Mouse (Mus musculus) kidney, adult 2 months (tissue): ENCODE measurements around the gene Lrp4. TPM values are rescaled to one million over a fixed set of nuclear protein-coding genes. Genes with fewer than 3 reads are reported as not detected.

Experiments
- DNase-seq: peaks from one replicate; pipeline ENCODE4 v3.0.0; 2021
- H3K27ac ChIP-seq: fragments of 200-500 bp; 2 replicates; pipeline ENCODE4 v1.5.1; 2012; ENCODE audit warnings: low read depth, low read length, control low read depth, inconsistent platforms; ENCODE audit not compliant: insufficient read depth
- H3K27me3 ChIP-seq: fragments of 200-500 bp; replicated peaks from 2 replicates; pipeline ENCODE4 v1.6.1; 2012; ENCODE audit warnings: mild to moderate bottlenecking, moderate library complexity, low read length, inconsistent platforms; ENCODE audit not compliant: control insufficient read depth, insufficient read depth
- H3K36me3 ChIP-seq: fragments of 200-500 bp; 2 replicates; pipeline ENCODE4 v1.6.1; 2012; ENCODE audit warnings: mild to moderate bottlenecking, moderate library complexity, low read length, inconsistent platforms; ENCODE audit not compliant: control insufficient read depth, insufficient read depth
- H3K4me1 ChIP-seq: fragments of 200-500 bp; 2 replicates; pipeline ENCODE4 v1.6.1; 2011; ENCODE audit warnings: low read length; ENCODE audit not compliant: control insufficient read depth, insufficient read depth
- H3K4me3 ChIP-seq: fragments of 200-500 bp; 2 replicates; pipeline ENCODE4 v1.5.1; 2011; ENCODE audit warnings: mild to moderate bottlenecking, low read depth, low read length, control low read depth; ENCODE audit not compliant: insufficient read depth
- CTCF ChIP-seq: fragments of 200-500 bp; conservative IDR thresholded peaks from 2 replicates; pipeline ENCODE4 v1.5.1; 2011; ENCODE audit warnings: low read depth, mild to moderate bottlenecking, control low read depth, low read length, moderate library complexity, mixed read lengths; ENCODE audit not compliant: insufficient read depth, insufficient read length
- POLR2A ChIP-seq: fragments of 200-500 bp; IDR thresholded peaks from one replicate; pipeline ENCODE4 v1.6.1; 2011; ENCODE audit warnings: low read depth, low read length, control low read depth
- WGBS: fragments of 180-500 bp; shearing (Covaris S2); methylation state at CpG from one replicate; pipeline ENCODE4 v1.1.7; 2018; 5-methylcytosine and 5-hydroxymethylcytosine counted together
- polyA plus RNA-seq: library from polyadenylated mRNA; depleted of rRNA; stranded (reverse); fragments of >200 nt; gene quantifications from 2 replicates; pipeline ENCODE4 v1.2.3, GENCODE M21; 2012

Lrp4 gene
- polyA plus RNA-seq, 1 experiment: 8.6 TPM

- no peak overlapping the region for H3K4me3 ChIP-seq
- TF ChIP-seq POLR2A: no peak
- TF ChIP-seq CTCF: no peak
- no peak overlapping the region for H3K27ac ChIP-seq
- no peaks in the 10 kb centered on the region for H3K36me3 ChIP-seq
- peak; percentile 19 for DNase-seq
- peaks cover 4% of the 10 kb centered on the region; the same call in 1 of the 2 replicates for H3K4me1 ChIP-seq
- WGBS: 61% methylated on average over 8 of the region's 8 CpGs
- no peaks in the 10 kb centered on the region for H3K27me3 ChIP-seq
Observed at GRCm38 (mm10) chr2:91467613-91468012, 10.3 kb downstream of the Lrp4 start.

DNA sequence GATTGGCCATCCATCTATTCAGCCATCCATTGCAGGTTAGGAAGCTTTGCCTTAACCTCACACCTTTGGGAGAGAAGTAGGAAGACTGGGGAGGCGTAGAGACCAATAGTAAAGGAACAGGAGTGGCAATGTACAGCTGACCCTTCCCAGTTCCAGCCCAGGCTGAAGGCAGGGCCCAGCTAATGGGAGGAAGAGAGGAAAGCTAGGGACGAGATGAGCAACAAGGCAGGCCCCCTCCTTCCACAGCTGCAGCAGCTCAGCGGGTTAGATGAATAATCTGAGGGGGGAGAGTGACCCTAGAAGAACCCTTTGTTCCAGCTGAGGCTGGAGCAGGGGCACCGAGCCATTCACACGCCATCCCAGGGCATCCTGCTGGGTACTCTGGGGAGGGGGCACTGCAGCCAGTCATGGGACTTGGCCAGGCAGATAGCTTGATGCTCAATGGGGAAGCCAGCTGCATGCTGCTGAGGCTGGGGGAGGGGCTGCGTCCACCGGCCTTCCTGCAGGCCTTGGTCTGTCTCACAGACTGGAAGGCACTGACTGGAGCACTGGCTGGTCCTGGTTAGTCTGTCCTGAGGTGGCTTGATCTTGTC, 12.8 kb downstream of the Lrp4 start:
- H3K27ac ChIP-seq: no peak overlapping the region
- H3K36me3 ChIP-seq: no peaks in the 10 kb centered on the region
- no peak for DNase-seq
- WGBS: 70% methylated on average over 7 of the region's 7 CpGs
- peaks cover 4% of the 10 kb centered on the region; the same call in 1 of the 2 replicates for H3K4me1 ChIP-seq
- TF ChIP-seq POLR2A (no peak), CTCF (no peak)
- H3K27me3 ChIP-seq: no peaks in the 10 kb centered on the region
- no peak overlapping the region for H3K4me3 ChIP-seq

GRCm38 (mm10) chr2:91474358-91474757, 17.0 kb downstream of the Lrp4 start:
- DNase-seq: peak; percentile 81
- Histone ChIP-seq H3K4me1 (no peaks in the 10 kb centered on the region; the same call in 1 of the 2 replicates), H3K27me3 (no peaks in the 10 kb centered on the region), H3K27ac (no peak overlapping the region), H3K36me3 (no peaks in the 10 kb centered on the region), H3K4me3 (no peak overlapping the region)
- 39% methylated on average over 12 of the region's 12 CpGs for WGBS
- TF ChIP-seq CTCF (no peak), POLR2A (no peak)

DNA sequence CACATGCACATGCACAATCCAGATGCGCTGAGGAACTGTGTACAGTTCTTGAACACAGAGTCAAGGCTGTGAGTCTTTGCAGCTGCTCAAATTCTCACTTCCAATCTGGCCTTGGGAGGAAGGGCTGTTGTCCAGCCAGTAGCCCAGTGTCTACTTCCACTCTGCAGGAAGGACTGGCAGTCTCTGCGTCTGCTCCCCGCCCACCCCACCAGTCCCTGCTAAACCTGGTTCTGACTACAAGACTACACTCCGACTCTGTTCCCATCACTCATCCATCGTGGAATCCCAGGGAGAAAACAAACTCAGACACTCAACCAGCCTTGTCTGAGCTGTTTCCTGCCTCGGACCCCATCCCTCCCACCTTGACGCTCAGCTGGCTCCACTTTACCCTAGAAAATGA, 18.5 kb downstream of the Lrp4 start:
- H3K27ac ChIP-seq: no peak overlapping the region
- no peak for DNase-seq
- WGBS: 60% methylated on average over 7 of the region's 7 CpGs
- no peak overlapping the region for H3K4me3 ChIP-seq
- no peaks in the 10 kb centered on the region for H3K36me3 ChIP-seq
- no peaks in the 10 kb centered on the region for H3K27me3 ChIP-seq
- no peak for TF ChIP-seq CTCF
- TF ChIP-seq POLR2A: no peak
- H3K4me1 ChIP-seq: no peaks in the 10 kb centered on the region; the same call in 1 of the 2 replicates

GRCm38 (mm10) chr2:91476251-91476661, 18.9 kb downstream of the Lrp4 start:
- H3K4me3 ChIP-seq: no peak overlapping the region; the same call in 1 of the 2 replicates
- TF ChIP-seq CTCF (no peak), POLR2A (no peak)
- no peak overlapping the region for H3K27ac ChIP-seq
- H3K27me3 ChIP-seq: no peaks in the 10 kb centered on the region
- H3K36me3 ChIP-seq: no peaks in the 10 kb centered on the region
- DNase-seq: peak; percentile 44
- no peaks in the 10 kb centered on the region; the same call in 1 of the 2 replicates for H3K4me1 ChIP-seq
- WGBS: 49% methylated on average over 17 of the region's 17 CpGs

DNA sequence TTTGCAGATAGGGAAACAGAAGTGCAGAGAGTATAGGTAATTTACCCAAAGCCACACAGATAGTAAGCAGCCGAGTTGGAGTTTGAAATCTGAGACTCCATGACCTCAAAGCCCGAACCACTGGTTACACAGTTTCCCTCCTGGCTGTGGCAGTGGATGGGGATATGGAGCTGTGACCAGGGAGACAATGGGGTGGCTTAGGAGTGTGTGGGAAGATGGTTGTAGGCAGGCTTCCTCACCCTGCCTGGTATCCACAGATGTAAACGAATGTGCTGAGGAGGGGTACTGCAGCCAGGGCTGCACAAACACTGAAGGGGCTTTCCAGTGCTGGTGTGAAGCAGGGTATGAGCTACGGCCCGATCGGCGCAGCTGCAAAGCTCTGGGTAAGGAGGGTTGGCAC, 19.5 kb downstream of the Lrp4 start:
- DNase-seq: no peak
- no peak overlapping the region for H3K27ac ChIP-seq
- no peaks in the 10 kb centered on the region; the same call in 1 of the 2 replicates for H3K4me1 ChIP-seq
- H3K27me3 ChIP-seq: no peaks in the 10 kb centered on the region
- no peaks in the 10 kb centered on the region for H3K36me3 ChIP-seq
- 75% methylated on average over 7 of the region's 7 CpGs for WGBS
- TF ChIP-seq CTCF: no peak
- no peak for TF ChIP-seq POLR2A
- no peak overlapping the region for H3K4me3 ChIP-seq

DNA sequence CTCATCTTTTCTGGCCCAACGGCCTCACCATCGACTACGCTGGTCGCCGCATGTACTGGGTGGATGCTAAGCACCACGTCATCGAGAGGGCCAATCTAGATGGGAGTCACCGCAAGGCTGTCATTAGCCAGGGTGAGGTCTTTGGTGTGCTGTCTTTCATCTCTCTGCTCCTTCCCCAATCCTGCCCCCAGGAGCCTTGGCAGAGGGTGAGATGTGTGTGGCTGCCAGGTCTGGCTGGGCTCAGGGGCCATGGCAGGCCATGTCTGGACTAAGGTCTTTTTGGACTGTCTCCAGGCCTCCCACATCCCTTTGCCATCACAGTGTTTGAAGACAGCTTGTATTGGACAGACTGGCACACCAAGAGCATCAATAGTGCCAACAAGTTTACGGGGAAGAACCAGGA, 23.1 kb downstream of the Lrp4 start:
- no peak for DNase-seq
- 97% methylated on average over 9 of the region's 9 CpGs for WGBS
- H3K36me3 ChIP-seq: no peaks in the 10 kb centered on the region
- H3K4me3 ChIP-seq: no peak overlapping the region
- no peaks in the 10 kb centered on the region for H3K4me1 ChIP-seq
- TF ChIP-seq POLR2A: no peak
- TF ChIP-seq CTCF: no peak
- H3K27ac ChIP-seq: no peak overlapping the region
- no peaks in the 10 kb centered on the region for H3K27me3 ChIP-seq
